Mouse (Mus musculus) brain, embryonic 14.5 days (tissue): ENCODE measurements around the gene Rfc2.

Source experiments
- CTCF ChIP-seq: fragments of 200-500 bp; IDR thresholded peaks from 2 replicates; pipeline ENCODE4 v1.5.1; 2012; ENCODE audit warnings: inconsistent platforms, mild to moderate bottlenecking, moderate library complexity, borderline replicate concordance; ENCODE audit not compliant: insufficient read depth, insufficient read length; ENCODE audit errors: extremely low read depth
- POLR2A ChIP-seq: fragments of 200-500 bp; IDR thresholded peaks from 2 replicates; pipeline ENCODE4 v1.6.1; 2012; ENCODE audit warnings: mild to moderate bottlenecking, inconsistent platforms, borderline replicate concordance; ENCODE audit not compliant: poor library complexity, insufficient read depth, insufficient read length, severe bottlenecking; ENCODE audit errors: extremely low read depth

- TF ChIP-seq CTCF (no peak), POLR2A (no peak)
Measured at GRCm38 (mm10) chr5:134546790-134547189, 34.4 kb upstream of the Rfc2 start.
